Mouse (Mus musculus): ENCODE measurements around the gene Amigo2. TPM values are rescaled to one million over a fixed set of nuclear protein-coding genes. Genes with fewer than 3 reads are reported as not detected.

The Amigo2 gene
- total and polyA plus RNA-seq, 2 experiments from 2014 or later = 10.4 to 15.5 TPM

DNA sequence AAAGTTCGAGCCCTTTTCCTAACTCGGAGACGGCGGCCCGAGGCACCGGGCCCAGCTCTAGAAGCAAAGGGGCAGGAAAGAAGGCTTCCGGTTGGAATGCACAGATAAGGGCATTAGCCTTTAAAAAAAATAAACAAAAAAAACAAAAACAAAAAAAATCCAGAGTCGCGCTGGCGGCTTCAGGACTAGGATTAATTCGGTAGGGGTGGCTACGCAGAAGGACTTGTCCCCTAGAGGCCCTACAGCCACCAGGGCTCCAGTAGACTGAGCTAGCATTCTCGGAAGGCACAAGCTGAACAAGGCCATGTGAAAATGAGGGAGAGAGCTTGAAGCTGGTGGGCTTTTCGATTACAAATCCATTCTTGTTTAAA, 689 bp upstream of the Amigo2 start:
- H3K27ac ChIP-seq = peak overlapping the region; percentile 92
- ATAC-seq = no peak
- peak overlapping the region; percentile 93 for H3K9ac ChIP-seq (replicated peaks; ENCODE audit: low read length)
- no peaks in the 10 kb centered on the region for H3K27me3 ChIP-seq (ENCODE audit: insufficient read depth, low read length)
- 0 out of 2 replicates have a peak, but pooled peaks have one; percentile 11 for TF ChIP-seq CTCF (IDR thresholded peaks at IDR 0.05; ENCODE audit: low read depth)
- WGBS = under 1% methylated on average over 14 of the region's 14 CpGs
- H3K36me3 ChIP-seq (ENCODE audit: insufficient read depth, low read length) = no peaks in the 10 kb centered on the region
- H3K4me1 ChIP-seq (ENCODE audit: insufficient read depth, low read length) = peaks cover 5% of the 10 kb centered on the region; the same call in 1 of the 2 replicates
- peak overlapping the region; percentile 89 for H3K4me3 ChIP-seq (ENCODE audit: low read length)
- H3K4me2 ChIP-seq (ENCODE audit: low read depth, low read length) = peak overlapping the region; percentile 80
- peak; percentile 47 for DNase-seq (ENCODE audit: low spot score)
- no peaks in the 10 kb centered on the region for H3K9me3 ChIP-seq (ENCODE audit: low read length)

DNA sequence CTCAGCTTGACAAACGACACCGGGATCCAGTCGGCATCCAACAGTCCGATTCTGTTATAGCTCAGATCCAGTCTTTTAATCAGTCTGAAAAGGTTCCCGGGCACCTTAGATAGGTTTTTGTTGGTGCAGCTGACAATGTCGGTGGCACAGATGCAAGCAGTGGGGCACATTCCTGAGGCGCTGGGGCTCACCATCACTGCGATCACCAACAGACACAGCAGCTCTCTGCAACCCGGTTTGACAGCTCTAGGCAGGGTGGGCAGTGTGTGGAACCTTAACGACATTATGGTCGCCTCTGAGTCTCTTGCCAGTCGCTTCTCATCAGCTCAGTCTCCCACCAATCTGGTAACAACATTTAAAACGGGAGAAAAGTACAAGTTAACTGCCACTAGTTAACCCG, 831 bp downstream of the Amigo2 start:
- Histone ChIP-seq H3K9ac (replicated peaks; ENCODE audit: low read length) (peak overlapping the region; percentile 93; the same call in 1 of the 2 replicates), H3K9me3 (ENCODE audit: low read length) (no peaks in the 10 kb centered on the region), H3K4me2 (ENCODE audit: low read depth, low read length) (peak overlapping the region; percentile 80), H3K27me3 (ENCODE audit: insufficient read depth, low read length) (no peaks in the 10 kb centered on the region), H3K4me3 (ENCODE audit: low read length) (peak overlapping the region; percentile 89), H3K27ac (no peak overlapping the region), H3K36me3 (ENCODE audit: insufficient read depth, low read length) (no peaks in the 10 kb centered on the region), H3K4me1 (ENCODE audit: insufficient read depth, low read length) (peaks cover 5% of the 10 kb centered on the region; the same call in 1 of the 2 replicates)
- no peak for TF ChIP-seq CTCF (IDR thresholded peaks at IDR 0.05; ENCODE audit: low read depth)
- ATAC-seq = no peak
- WGBS = 25% methylated on average over 14 of the region's 14 CpGs
- no peak for DNase-seq (ENCODE audit: low spot score)

DNA sequence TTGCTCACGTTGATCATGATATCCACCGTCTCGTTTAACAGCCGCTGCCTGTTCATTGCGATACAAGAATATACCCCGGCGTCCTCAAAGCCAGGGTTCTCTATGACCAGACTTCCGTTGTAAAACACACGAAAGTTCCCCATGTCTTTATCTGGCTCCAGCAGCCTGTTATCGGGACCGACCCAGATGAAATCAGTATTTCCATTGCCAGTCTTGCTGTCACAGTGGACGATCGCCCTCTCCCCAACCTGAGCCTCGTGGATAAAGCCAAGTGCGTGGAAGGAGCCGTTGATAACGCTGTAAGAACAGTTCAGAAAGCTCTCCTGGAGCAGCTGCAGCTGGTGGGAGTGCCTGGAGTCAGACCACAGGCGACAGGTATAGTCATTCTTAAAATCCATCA, 1.7 kb downstream of the Amigo2 start:
- H3K4me1 ChIP-seq (ENCODE audit: insufficient read depth, low read length) = peaks cover 5% of the 10 kb centered on the region; the same call in 1 of the 2 replicates
- TF ChIP-seq CTCF (IDR thresholded peaks at IDR 0.05; ENCODE audit: low read depth) = no peak
- H3K27me3 ChIP-seq (ENCODE audit: insufficient read depth, low read length) = no peaks in the 10 kb centered on the region
- DNase-seq (ENCODE audit: low spot score) (no peak), ATAC-seq (no peak)
- H3K4me2 ChIP-seq (ENCODE audit: low read depth, low read length) = peak overlapping the region; percentile 80; the same call in 1 of the 2 replicates
- H3K4me3 ChIP-seq (ENCODE audit: low read length) = peak overlapping the region; percentile 89; the same call in 1 of the 2 replicates
- H3K27ac ChIP-seq = no peak overlapping the region
- H3K9ac ChIP-seq (replicated peaks; ENCODE audit: low read length) = no peak overlapping the region
- WGBS = 88% methylated on average over 18 of the region's 18 CpGs
- no peaks in the 10 kb centered on the region for H3K9me3 ChIP-seq (ENCODE audit: low read length)
- no peaks in the 10 kb centered on the region for H3K36me3 ChIP-seq (ENCODE audit: insufficient read depth, low read length)

GRCm38 (mm10) chr15:97236943-97237342, 10.1 kb downstream of the Amigo2 start:
- Histone ChIP-seq H3K36me3 (ENCODE audit: insufficient read depth, low read length) (no peaks in the 10 kb centered on the region), H3K9me3 (ENCODE audit: low read length) (no peaks in the 10 kb centered on the region), H3K27ac (no peak overlapping the region), H3K27me3 (ENCODE audit: insufficient read depth, low read length) (no peaks in the 10 kb centered on the region), H3K4me2 (ENCODE audit: low read depth, low read length) (no peak overlapping the region), H3K4me1 (ENCODE audit: insufficient read depth, low read length) (no peaks in the 10 kb centered on the region), H3K9ac (replicated peaks; ENCODE audit: low read length) (no peak overlapping the region), H3K4me3 (ENCODE audit: low read length) (no peak overlapping the region)
- 48% methylated on average over 9 of the region's 9 CpGs for WGBS
- peak; percentile 72 for TF ChIP-seq CTCF (IDR thresholded peaks at IDR 0.05; ENCODE audit: low read depth)
- ATAC-seq = no peak
- no peak for DNase-seq (ENCODE audit: low spot score)

DNA sequence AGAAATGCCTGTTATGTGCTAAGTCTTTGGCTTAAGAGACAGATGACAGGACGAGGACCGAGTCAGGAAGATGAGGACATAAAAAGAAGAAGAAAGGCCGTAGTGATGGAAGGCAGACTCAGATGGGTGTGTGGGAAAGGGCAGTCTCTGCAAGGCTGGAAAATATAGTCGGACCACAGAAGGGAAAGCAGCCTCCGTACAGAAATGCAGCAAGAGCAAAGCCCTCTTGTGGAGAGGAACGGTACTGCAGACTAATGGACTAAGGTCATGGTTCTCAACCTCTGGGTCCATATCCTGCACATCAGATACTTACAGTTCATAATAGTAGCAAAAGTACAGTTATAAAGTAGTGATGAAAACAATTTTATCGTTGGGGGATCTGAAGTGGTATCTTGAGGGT, 11.9 kb downstream of the Amigo2 start:
- no peak for ATAC-seq
- Histone ChIP-seq H3K4me1 (ENCODE audit: insufficient read depth, low read length) (no peaks in the 10 kb centered on the region), H3K27me3 (ENCODE audit: insufficient read depth, low read length) (no peaks in the 10 kb centered on the region), H3K36me3 (ENCODE audit: insufficient read depth, low read length) (no peaks in the 10 kb centered on the region), H3K9me3 (ENCODE audit: low read length) (no peaks in the 10 kb centered on the region), H3K27ac (no peak overlapping the region), H3K9ac (replicated peaks; ENCODE audit: low read length) (no peak overlapping the region), H3K4me2 (ENCODE audit: low read depth, low read length) (no peak overlapping the region), H3K4me3 (ENCODE audit: low read length) (no peak overlapping the region)
- DNase-seq (ENCODE audit: low spot score) = peak; percentile 77
- peak; percentile 95 for TF ChIP-seq CTCF (IDR thresholded peaks at IDR 0.05; ENCODE audit: low read depth)
- WGBS = 36% methylated on average over 7 of the region's 7 CpGs

DNA sequence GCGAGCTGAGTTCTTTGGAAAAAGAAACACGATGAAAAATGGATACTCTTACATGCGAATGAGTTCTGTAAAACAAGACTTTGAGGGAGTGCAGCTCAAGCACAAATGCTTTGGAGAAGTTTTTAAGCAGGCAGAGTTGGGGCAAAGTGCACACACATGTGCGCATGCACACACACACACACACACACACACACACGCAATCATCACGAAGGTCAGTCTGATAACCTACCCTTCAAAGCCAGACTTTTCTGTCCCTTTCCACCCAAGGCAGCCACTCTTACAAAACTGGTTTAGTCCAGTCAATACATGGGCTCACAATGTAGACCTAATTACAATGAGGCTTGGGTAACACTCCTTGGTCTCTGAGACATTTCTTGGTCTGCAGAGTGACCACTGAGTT, 13.0 kb downstream of the Amigo2 start:
- no peak for ATAC-seq
- Histone ChIP-seq H3K9me3 (ENCODE audit: low read length) (no peaks in the 10 kb centered on the region), H3K27me3 (ENCODE audit: insufficient read depth, low read length) (no peaks in the 10 kb centered on the region), H3K4me1 (ENCODE audit: insufficient read depth, low read length) (no peaks in the 10 kb centered on the region), H3K9ac (replicated peaks; ENCODE audit: low read length) (no peak overlapping the region), H3K4me3 (ENCODE audit: low read length) (no peak overlapping the region), H3K27ac (no peak overlapping the region), H3K4me2 (ENCODE audit: low read depth, low read length) (no peak overlapping the region), H3K36me3 (ENCODE audit: insufficient read depth, low read length) (no peaks in the 10 kb centered on the region)
- DNase-seq (ENCODE audit: low spot score) = no peak
- WGBS = 90% methylated on average over 6 of the region's 6 CpGs
- TF ChIP-seq CTCF (IDR thresholded peaks at IDR 0.05; ENCODE audit: low read depth) = no peak

- no peaks in the 10 kb centered on the region for H3K36me3 ChIP-seq (ENCODE audit: insufficient read depth, low read length)
- no peaks in the 10 kb centered on the region for H3K27me3 ChIP-seq (ENCODE audit: insufficient read depth, low read length)
- H3K9me3 ChIP-seq (ENCODE audit: low read length) = no peaks in the 10 kb centered on the region
- no peak overlapping the region for H3K4me2 ChIP-seq (ENCODE audit: low read depth, low read length)
- no peak overlapping the region for H3K4me3 ChIP-seq (ENCODE audit: low read length)
- 83% methylated on average over 11 of the region's 11 CpGs for WGBS
- no peak overlapping the region for H3K9ac ChIP-seq (replicated peaks; ENCODE audit: low read length)
- ATAC-seq (no peak), DNase-seq (ENCODE audit: low spot score) (no peak)
- H3K4me1 ChIP-seq (ENCODE audit: insufficient read depth, low read length) = no peaks in the 10 kb centered on the region
- no peak for TF ChIP-seq CTCF (IDR thresholded peaks at IDR 0.05; ENCODE audit: low read depth)
- no peak overlapping the region for H3K27ac ChIP-seq
Measured at GRCm38 (mm10) chr15:97229494-97230077, 17.5 kb downstream of the Amigo2 start.

Data from hindbrain, postnatal 0 days (tissue).